Mouse (Mus musculus): ENCODE results near the gene Erbin.

GRCm38 (mm10) chr13:103829623-103830135, 90.6 kb downstream of the Erbin start:
- TF ChIP-seq CTCF (IDR thresholded peaks at IDR 0.05; ENCODE audit: low read depth, low read length): no peak
- no peak for TF ChIP-seq POLR2A (IDR thresholded peaks at IDR 0.05; ENCODE audit: borderline replicate concordance, low read depth, low read length)
